Comparison of ENCODE assay signal across 9 mouse cellular contexts in genomic region chr6:137126224-137126623, GRCm38 (mm10). TPM values are rescaled to one million over a fixed set of nuclear protein-coding genes. Genes with fewer than 3 reads are reported as not detected.
A peak's percentile ranks its signal among the peaks of the same experiment; 100 is the strongest.
DNase-seq lines count a peak whose midpoint lies in the region; ATAC-seq lines count a peak whose summit lies in the region.
"Had no signal": no experiment of that assay in that cellular context is flagged by ENCODE, and none has a peak within 500 bp of the region (broad histone marks: within the 10 kb centered on the region; RNA-seq: fewer than 3 reads in every experiment).

No protein-coding gene starts in this region.

- no peak overlapping the region for H3K4me3 ChIP-seq in hindbrain, embryonic 10.5 days
- H3K4me3 ChIP-seq in hindbrain, embryonic 12.5 days = no peak overlapping the region
- H3K4me3 ChIP-seq in limb, embryonic 11.5 days (ENCODE audit: low read depth, low read length) = no peak overlapping the region

- no peak overlapping the region for H3K4me2 ChIP-seq in hindbrain, embryonic 12.5 days (replicated peaks)
- H3K4me2 ChIP-seq in limb, embryonic 11.5 days (ENCODE audit: low read depth, severe bottlenecking) = no peak overlapping the region

- no peak for DNase-seq in hindbrain, embryonic 10.5 days (ENCODE audit: low spot score)
- DNase-seq in 3134 (ENCODE audit: extremely low read depth, insufficient read length, low spot score) = peak; percentile 59
- peak; percentile 61 for DNase-seq in embryo, embryonic 11 days
- DNase-seq in limb, embryonic 11.5 days (ENCODE audit: low spot score) = no peak
- DNase-seq in layer of hippocampus, postnatal 10 days (ENCODE audit: low spot score in 2 of 2) = no peak
- DNase-seq in spleen, postnatal 10 days (ENCODE audit: low spot score in 2 of 2) = no peak
- no peak for DNase-seq in cerebellum, adult 11-12 months
- DNase-seq: liver had no signal

- H3K9ac ChIP-seq in hindbrain, embryonic 12.5 days = no peak overlapping the region
- no peak overlapping the region for H3K9ac ChIP-seq in limb, embryonic 11.5 days (ENCODE audit: low read length)

- no peak for ATAC-seq in hindbrain, embryonic 12.5 days (ENCODE audit: low FRiP score)
- peak; percentile 67; the same call in 1 of the 2 replicates for ATAC-seq in limb, embryonic 11.5 days (ENCODE audit: insufficient number of reproducible peaks, low FRiP score, low TSS enrichment, low read depth)

- no peaks in the 10 kb centered on the region for H3K9me3 ChIP-seq in hindbrain, embryonic 10.5 days
- no peaks in the 10 kb centered on the region for H3K9me3 ChIP-seq in hindbrain, embryonic 12.5 days (replicated peaks)
- no peaks in the 10 kb centered on the region for H3K9me3 ChIP-seq in limb, embryonic 11.5 days (ENCODE audit: control insufficient read depth, low read length)

- no peaks in the 10 kb centered on the region for H3K27me3 ChIP-seq in hindbrain, embryonic 10.5 days (ENCODE audit: insufficient read depth, poor library complexity, severe bottlenecking)
- H3K27me3 ChIP-seq in hindbrain, embryonic 12.5 days = no peaks in the 10 kb centered on the region
- H3K27me3 ChIP-seq in limb, embryonic 11.5 days (ENCODE audit: control insufficient read depth, insufficient read depth, low read length) = no peaks in the 10 kb centered on the region

- WGBS in hindbrain, embryonic 10.5 days = 41% methylated on average over 2 of the region's 2 CpGs
- WGBS in hindbrain, embryonic 12.5 days = 49% methylated on average over 2 of the region's 2 CpGs
- WGBS in limb, embryonic 11.5 days = 22% methylated on average over 2 of the region's 2 CpGs

- H3K4me1 ChIP-seq in hindbrain, embryonic 10.5 days (replicated peaks) = peaks cover 12% of the 10 kb centered on the region
- peaks cover 14% of the 10 kb centered on the region for H3K4me1 ChIP-seq in hindbrain, embryonic 12.5 days
- H3K4me1 ChIP-seq in limb, embryonic 11.5 days (ENCODE audit: control insufficient read depth, insufficient read depth, low read length) = no peaks in the 10 kb centered on the region

- H3K27ac ChIP-seq in hindbrain, embryonic 10.5 days = 0 out of 2 replicates have a peak overlapping the region, but pooled peaks have one; percentile 23
- no peak overlapping the region for H3K27ac ChIP-seq in hindbrain, embryonic 12.5 days
- H3K27ac ChIP-seq in limb, embryonic 11.5 days (replicated peaks; ENCODE audit: low read depth, low read length) = no peak overlapping the region

- no peaks in the 10 kb centered on the region for H3K36me3 ChIP-seq in hindbrain, embryonic 10.5 days
- H3K36me3 ChIP-seq in hindbrain, embryonic 12.5 days = no peaks in the 10 kb centered on the region
- no peaks in the 10 kb centered on the region for H3K36me3 ChIP-seq in limb, embryonic 11.5 days (ENCODE audit: control insufficient read depth, insufficient read depth, low read length)

RNA-seq across cellular contexts. Expression of gene Rerg, which starts 44.1 kb away (rescaled TPM):
- polyA plus RNA-seq in hindbrain, embryonic 10.5 days (2016; fragmentation: Nextera tagmentation; extraction: Ambion mirVana) = 0.65 and 1.5 TPM in 2 replicates
- 3.0 and 4.1 TPM in 2 replicates for polyA plus RNA-seq in hindbrain, embryonic 12.5 days (2016; fragmentation: Nextera tagmentation; extraction: Ambion mirVana)
- polyA plus RNA-seq in limb, embryonic 11.5 days (2014; fragmentation: Nextera tagmentation; extraction: Ambion mirVana) = 0.85 and 1.3 TPM in 2 replicates
- 10 to 100 TPM; 40.5 to 43.0 TPM for total RNA-seq in layer of hippocampus, postnatal 10 days (2021)

Comparison
In these comparisons a context has a peak if more than half of its experiments do, and no peak if none do; other contexts are left out.
1. DNase-seq: peak in 3134 (single experiment) and embryo, embryonic 11 days (single experiment); none in hindbrain, embryonic 10.5 days (single experiment), limb, embryonic 11.5 days (single experiment), layer of hippocampus, postnatal 10 days (0 of 2), spleen, postnatal 10 days (0 of 2) and cerebellum, adult 11-12 months (single experiment).